Mouse (Mus musculus) CH12.LX (cell line): ENCODE results near the gene Zfp84. TPM values are rescaled to one million over a fixed set of nuclear protein-coding genes. Genes with fewer than 3 reads are reported as not detected.

ENCODE experiments used
- DNase-seq: peaks from one replicate; pipeline ENCODE4 v3.0.0-alpha.2; 2013; ENCODE audit errors: extremely low read depth
- H3K27ac ChIP-seq: 2 replicates; pipeline ENCODE4 v1.5.1; 2012; ENCODE audit warnings: low read depth, mild to moderate bottlenecking, control low read depth, moderate library complexity; ENCODE audit not compliant: insufficient read depth
- H3K27me3 ChIP-seq: replicated peaks from 2 replicates; pipeline ENCODE3; 2012; ENCODE audit warnings: inconsistent platforms
- H3K36me3 ChIP-seq, 2 experiments: replicated peaks in 1 of 2; 2 replicates each; pipeline versions ENCODE3 to v1.6.1; 2012; ENCODE audit warnings: inconsistent platforms in 1 of 2, low read length in 1 of 2, mild to moderate bottlenecking in 1 of 2, mixed read lengths in 1 of 2, moderate library complexity in 1 of 2; ENCODE audit not compliant: control insufficient read depth in 1 of 2, insufficient read depth in 1 of 2
- H3K4me1 ChIP-seq, 2 experiments: 2 replicates each; pipeline ENCODE4 v1.6.1; 2012; ENCODE audit warnings: inconsistent platforms in 1 of 2, moderate library complexity in 1 of 2; ENCODE audit not compliant: insufficient read depth in 2 of 2, control insufficient read depth in 1 of 2
- H3K4me2 ChIP-seq: 2 replicates; pipeline ENCODE4 v1.6.1; 2012; ENCODE audit warnings: low read depth, mild to moderate bottlenecking, control low read depth; ENCODE audit not compliant: poor library complexity, insufficient read depth, severe bottlenecking
- H3K4me3 ChIP-seq, 3 experiments: fragments of 150-350 bp in 1 of 3; sonication (generic) in 1 of 3; replicated peaks in 1 of 3; 2 replicates each; pipeline versions ENCODE3 to v1.5.1; 2011 to 2012; ENCODE audit warnings: low read depth in 2 of 3, low read length in 2 of 3, mild to moderate bottlenecking in 2 of 3, moderate library complexity in 2 of 3, control low read depth in 1 of 3, improper control_type of control experiment in 1 of 3, inconsistent platforms in 1 of 3, mixed read lengths in 1 of 3; ENCODE audit not compliant: poor library complexity in 1 of 3
- H3K79me2 ChIP-seq: replicated peaks from 2 replicates; pipeline ENCODE4 v1.6.1; 2012; ENCODE audit warnings: mild to moderate bottlenecking, moderate library complexity; ENCODE audit not compliant: control insufficient read depth, poor library complexity, insufficient read depth, severe bottlenecking; ENCODE audit errors: extremely low read depth
- H3K9ac ChIP-seq: 2 replicates; pipeline ENCODE4 v1.6.1; 2012; ENCODE audit warnings: low read depth, mild to moderate bottlenecking, control low read depth, moderate library complexity; ENCODE audit not compliant: insufficient read depth
- H3K9me3 ChIP-seq: replicated peaks from 2 replicates; pipeline ENCODE3; 2012; ENCODE audit warnings: low read length, inconsistent platforms, mixed read lengths
- BHLHE40 ChIP-seq: IDR thresholded peaks from 2 replicates; pipeline ENCODE4 v1.6.1; 2011; ENCODE audit warnings: mild to moderate bottlenecking, low read depth, low read length, improper control_type of control experiment
- CHD2 ChIP-seq: IDR thresholded peaks from 2 replicates; pipeline ENCODE4 v1.6.1; 2011; ENCODE audit warnings: low read length, improper control_type of control experiment
- CTCF ChIP-seq, 2 experiments: IDR thresholded peaks in 1 of 2; conservative IDR thresholded peaks in 1 of 2; 2 replicates each; pipeline ENCODE4 v1.5.1; 2011 to 2012; ENCODE audit warnings: low read depth in 2 of 2, low read length in 2 of 2, improper control_type of control experiment in 1 of 2, inconsistent platforms in 1 of 2, mild to moderate bottlenecking in 1 of 2, moderate library complexity in 1 of 2
- ELF1 ChIP-seq: IDR thresholded peaks from 2 replicates; pipeline ENCODE4 v1.6.1; 2014; ENCODE audit warnings: low read depth, mild to moderate bottlenecking, inconsistent platforms, low read length, improper control_type of control experiment
- EP300 ChIP-seq: IDR thresholded peaks from 2 replicates; pipeline ENCODE4 v1.6.1; 2011; ENCODE audit warnings: low read length, improper control_type of control experiment
- ETS1 ChIP-seq: conservative IDR thresholded peaks from 2 replicates; pipeline ENCODE4 v1.6.1; 2012; ENCODE audit warnings: low read depth, mild to moderate bottlenecking, inconsistent platforms, low read length, improper control_type of control experiment, moderate library complexity
- GABPA ChIP-seq: IDR thresholded peaks from 2 replicates; pipeline ENCODE4 v1.6.1; 2012; ENCODE audit warnings: low read depth, low read length, improper control_type of control experiment, inconsistent platforms; ENCODE audit not compliant: insufficient replicate concordance
- HCFC1 ChIP-seq: IDR thresholded peaks from 2 replicates; pipeline ENCODE4 v1.6.1; 2012; ENCODE audit warnings: low read depth, mild to moderate bottlenecking, inconsistent platforms, low read length, improper control_type of control experiment
- IRF4 ChIP-seq: IDR thresholded peaks from 2 replicates; pipeline ENCODE4 v1.6.1; 2014; ENCODE audit warnings: low read depth, mild to moderate bottlenecking, inconsistent platforms, low read length, improper control_type of control experiment
- JUN ChIP-seq: IDR thresholded peaks from 2 replicates; pipeline ENCODE4 v1.6.1; 2011; ENCODE audit warnings: low read depth, mild to moderate bottlenecking, low read length, improper control_type of control experiment, moderate library complexity; ENCODE audit not compliant: insufficient read depth
- JUND ChIP-seq: conservative IDR thresholded peaks from 2 replicates; pipeline ENCODE4 v1.6.1; 2011; ENCODE audit warnings: low read depth, low read length, improper control_type of control experiment
- KAT2A ChIP-seq: IDR thresholded peaks from 2 replicates; pipeline ENCODE4 v1.6.1; 2012; ENCODE audit warnings: low read length, improper control_type of control experiment, inconsistent platforms; ENCODE audit not compliant: insufficient replicate concordance
- MAFK ChIP-seq: IDR thresholded peaks from 2 replicates; pipeline ENCODE4 v1.6.1; 2011; ENCODE audit warnings: low read length, improper control_type of control experiment; ENCODE audit not compliant: insufficient replicate concordance
- MAX ChIP-seq: IDR thresholded peaks from 2 replicates; pipeline ENCODE4 v1.6.1; 2011; ENCODE audit warnings: low read length, improper control_type of control experiment
- MEF2A ChIP-seq: IDR thresholded peaks from 2 replicates; pipeline ENCODE4 v1.6.1; 2014; ENCODE audit warnings: low read depth, mild to moderate bottlenecking, inconsistent platforms, low read length, improper control_type of control experiment, borderline replicate concordance
- MXI1 ChIP-seq: IDR thresholded peaks from 2 replicates; pipeline ENCODE4 v1.6.1; 2011; ENCODE audit warnings: mild to moderate bottlenecking, low read depth, low read length, improper control_type of control experiment
- MYC ChIP-seq: IDR thresholded peaks from 2 replicates; pipeline ENCODE4 v1.6.1; 2011; ENCODE audit warnings: low read depth, mild to moderate bottlenecking, improper control_type of control experiment, low read length
- NELFE ChIP-seq: IDR thresholded peaks from 2 replicates; pipeline ENCODE4 v1.6.1; 2011; ENCODE audit warnings: low read depth, low read length, improper control_type of control experiment
- NRF1 ChIP-seq: IDR thresholded peaks from 2 replicates; pipeline ENCODE4 v1.6.1; 2014; ENCODE audit warnings: low read depth, mild to moderate bottlenecking, inconsistent platforms, low read length, improper control_type of control experiment, moderate library complexity
- POLR2A ChIP-seq: IDR thresholded peaks from 2 replicates; pipeline ENCODE4 v1.6.1; 2011; ENCODE audit warnings: low read depth, mild to moderate bottlenecking, improper control_type of control experiment, low read length
- RAD21 ChIP-seq: IDR thresholded peaks from 2 replicates; pipeline ENCODE4 v1.6.1; 2011; ENCODE audit warnings: low read depth, mild to moderate bottlenecking, low read length, improper control_type of control experiment, moderate library complexity
- RCOR1 ChIP-seq: conservative IDR thresholded peaks from 2 replicates; pipeline ENCODE4 v1.6.1; 2012; ENCODE audit warnings: low read depth, mild to moderate bottlenecking, inconsistent platforms, low read length, improper control_type of control experiment
- SIN3A ChIP-seq: IDR thresholded peaks from 2 replicates; pipeline ENCODE4 v1.6.1; 2012; ENCODE audit warnings: low read length, improper control_type of control experiment, inconsistent platforms
- SMC3 ChIP-seq: IDR thresholded peaks from 2 replicates; pipeline ENCODE4 v1.6.1; 2011; ENCODE audit warnings: low read depth, low read length, improper control_type of control experiment
- TBP ChIP-seq: conservative IDR thresholded peaks from 2 replicates; pipeline ENCODE4 v1.6.1; 2011; ENCODE audit warnings: low read depth, low read length, improper control_type of control experiment
- TCF12 ChIP-seq: IDR thresholded peaks from 2 replicates; pipeline ENCODE4 v1.6.1; 2014; ENCODE audit warnings: low read depth, mild to moderate bottlenecking, inconsistent platforms, low read length, improper control_type of control experiment
- UBTF ChIP-seq: IDR thresholded peaks from 2 replicates; pipeline ENCODE4 v1.6.1; 2012; ENCODE audit warnings: low read depth, mild to moderate bottlenecking, inconsistent platforms, low read length, improper control_type of control experiment, moderate library complexity
- USF1 ChIP-seq: IDR thresholded peaks from 2 replicates; pipeline ENCODE4 v1.6.1; 2014; ENCODE audit warnings: low read depth, mild to moderate bottlenecking, inconsistent platforms, low read length, improper control_type of control experiment
- USF2 ChIP-seq: conservative IDR thresholded peaks from 2 replicates; pipeline ENCODE4 v1.6.1; 2011; ENCODE audit warnings: low read depth, low read length, improper control_type of control experiment
- ZKSCAN1 ChIP-seq: IDR thresholded peaks from 2 replicates; pipeline ENCODE4 v1.6.1; 2012; ENCODE audit warnings: low read depth, inconsistent platforms, low read length, improper control_type of control experiment, borderline replicate concordance
- dilution Hi-C: fragments of 300-500 bp; cut with MboI; formaldehyde crosslinking; loops from 2 replicates; pipeline ENCODE4 v1.14.3; 2020; ENCODE audit warnings: low sequenced_read_pairs; ENCODE audit not compliant: extremely low pct_unique_long_range_greater_than_20kb, extremely low pct_ligation_motif_present
- in situ Hi-C: fragments of 300-500 bp; cut with MboI; formaldehyde crosslinking; loops from 3 replicates; pipeline ENCODE4 v1.14.3; 2019; ENCODE audit warnings: low sequenced_read_pairs, low pct_ligation_motif_present, low pct_unique_long_range_greater_than_20kb, mixed read lengths
- polyA plus RNA-seq: library from polyadenylated mRNA; unstranded; fragments of >175 nt; gene quantifications from 2 replicates; pipeline ENCODE4 v1.2.1, GENCODE M21; 2012; ENCODE audit warnings: low read depth; ENCODE audit not compliant: insufficient read length
- total RNA-seq, 2 experiments: library from RNA; depleted of rRNA; stranded (reverse); fragments of 300-350 nt in 1 of 2; fragments of >200 nt in 1 of 2; gene quantifications; 2 replicates each; pipeline ENCODE4 v1.2.3; 2012 to 2014

The Zfp84 gene
- total and polyA plus RNA-seq, 3 experiments = 7.9 to 9.6 (median 9.2) TPM

DNA sequence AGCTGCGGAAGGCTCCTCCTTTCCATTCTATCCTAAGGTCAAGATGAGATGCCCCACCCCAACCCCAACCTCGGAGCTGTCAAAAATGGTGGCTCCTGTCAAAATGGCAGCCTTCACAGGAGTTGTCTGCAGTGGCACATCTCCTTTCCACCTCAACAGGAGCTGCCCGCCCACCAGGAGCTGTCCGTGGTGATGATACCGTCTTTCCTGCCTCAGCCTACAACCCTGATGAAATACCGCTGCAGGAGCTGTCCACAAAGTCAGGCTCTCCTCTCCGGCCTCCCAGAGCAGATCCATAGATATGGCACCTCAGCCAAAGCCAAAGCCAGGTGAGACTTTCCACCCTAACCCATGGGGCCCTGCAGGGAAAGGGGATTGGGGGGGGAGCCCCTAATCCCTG is 3.6 kb upstream of the Zfp84 start:
- Histone ChIP-seq H3K4me1 (peaks cover 2 to 26% of the 10 kb centered on the region in 2 experiments; a peak in 2 of 4 replicates), H3K4me3 (no peak overlapping the region), H3K9ac (no peak overlapping the region), H3K9me3 (no peaks in the 10 kb centered on the region), H3K79me2 (peaks cover 11% of the 10 kb centered on the region), H3K27ac (no peak overlapping the region), H3K36me3 (peaks cover 0 to 5% of the 10 kb centered on the region in 2 experiments), H3K4me2 (no peak overlapping the region), H3K27me3 (no peaks in the 10 kb centered on the region)
- TF ChIP-seq GABPA (no peak), RAD21 (no peak), SIN3A (peak; percentile 33; the same call in 1 of the 2 replicates)
- in situ Hi-C loops (loop anchor here (5.0 kb wide), 1 partner anchor 37 kb away; the partner anchor contains the start of gene Catsperg2), dilution Hi-C loops (no loop called here)
- no peak for DNase-seq

DNA sequence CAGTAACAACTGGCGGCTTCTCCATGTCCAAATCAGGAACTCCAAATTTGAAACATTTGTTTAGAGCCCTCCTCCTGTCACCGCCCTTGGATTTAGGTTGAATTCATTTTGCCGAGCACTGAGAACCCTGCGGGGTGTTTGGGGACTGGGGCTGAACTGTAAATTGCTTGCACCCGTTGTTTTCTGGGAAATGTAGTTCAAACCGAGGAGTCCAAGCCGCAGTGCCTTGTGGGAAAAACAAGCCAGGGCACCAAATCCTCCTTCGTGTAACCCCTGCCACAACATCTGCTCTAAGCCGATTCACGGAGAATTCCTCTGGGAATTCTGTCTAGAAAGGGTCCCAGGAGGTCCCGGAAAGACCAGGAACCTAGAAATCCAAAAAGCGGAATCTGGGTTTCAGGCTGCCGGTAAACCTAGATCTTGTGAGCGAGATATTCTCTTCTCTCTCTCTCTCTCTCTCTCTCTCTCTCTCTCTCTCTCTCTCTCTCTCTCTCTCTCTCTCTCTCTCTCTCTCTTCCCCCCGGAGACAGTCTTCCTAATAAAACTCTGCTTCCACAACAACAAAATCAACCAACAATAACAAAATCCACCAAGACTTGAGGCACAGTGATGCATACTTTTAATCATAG is 1.2 kb upstream of the Zfp84 start:
- Histone ChIP-seq H3K4me3 (peak overlapping the region; percentile 55 to 58 (median 58)), H3K27me3 (no peaks in the 10 kb centered on the region), H3K27ac (peak overlapping the region; percentile 8; the same call in 1 of the 2 replicates), H3K9ac (peak overlapping the region; percentile 82), H3K4me2 (peak overlapping the region; percentile 53), H3K4me1 (peaks cover 2 to 41% of the 10 kb centered on the region in 2 experiments; a peak in 3 of 4 replicates), H3K79me2 (peaks cover 23% of the 10 kb centered on the region), H3K36me3 (peaks cover 9 to 21% of the 10 kb centered on the region in 2 experiments), H3K9me3 (peaks cover 3% of the 10 kb centered on the region)
- peak; percentile 84 for DNase-seq
- dilution Hi-C loops (no loop called here), in situ Hi-C loops (loop anchor here (5.0 kb wide), 1 partner anchor 40 kb away; the partner anchor contains the start of gene Catsperg2)
- TF ChIP-seq IRF4 (peak; percentile 55), BHLHE40 (0 out of 2 replicates have a peak, but pooled peaks have one; percentile 29), JUN (no peak), POLR2A (peak; percentile 60), MAFK (peak; percentile 24; the same call in 1 of the 2 replicates), ETS1 (no peak), NELFE (peak; percentile 55; the same call in 1 of the 2 replicates), EP300 (no peak), MAX (peak; percentile 66), MXI1 (peak; percentile 69; the same call in 1 of the 2 replicates), UBTF (no peak), SIN3A (peak; percentile 58; the same call in 1 of the 2 replicates), RAD21 (no peak), USF1 (no peak), HCFC1 (peak; percentile 94), TBP (peak; percentile 59; the same call in 1 of the 2 replicates), ZKSCAN1 (no peak), MYC (peak; percentile 67; the same call in 1 of the 2 replicates), CHD2 (peak; percentile 36; the same call in 1 of the 2 replicates), SMC3 (no peak), RCOR1 (no peak), USF2 (no peak), MEF2A (peak; percentile 16; the same call in 1 of the 2 replicates), JUND (peak; percentile 61), ELF1 (0 out of 2 replicates have a peak, but pooled peaks have one; percentile 38), CTCF (conservative IDR thresholded peaks at IDR 0.05 in 1 of 2, IDR thresholded peaks at IDR 0.05 in 1 of 2; ENCODE audit: low read depth in 2 of 2, low read length in 2 of 2) (no peak), NRF1 (no peak), KAT2A (peak; percentile 88; the same call in 1 of the 2 replicates), TCF12 (peak; percentile 53)
